Mouse (Mus musculus): ENCODE data around the gene P4htm. TPM values are rescaled to one million over a fixed set of nuclear protein-coding genes. Genes with fewer than 3 reads are reported as not detected.
A peak's percentile ranks its signal among the peaks of the same experiment; 100 is the strongest.

P4htm gene
- 29.7 and 33.2 TPM in 2 replicates for polyA plus RNA-seq (2014; fragmentation: Nextera tagmentation; extraction: Ambion mirVana)

DNA sequence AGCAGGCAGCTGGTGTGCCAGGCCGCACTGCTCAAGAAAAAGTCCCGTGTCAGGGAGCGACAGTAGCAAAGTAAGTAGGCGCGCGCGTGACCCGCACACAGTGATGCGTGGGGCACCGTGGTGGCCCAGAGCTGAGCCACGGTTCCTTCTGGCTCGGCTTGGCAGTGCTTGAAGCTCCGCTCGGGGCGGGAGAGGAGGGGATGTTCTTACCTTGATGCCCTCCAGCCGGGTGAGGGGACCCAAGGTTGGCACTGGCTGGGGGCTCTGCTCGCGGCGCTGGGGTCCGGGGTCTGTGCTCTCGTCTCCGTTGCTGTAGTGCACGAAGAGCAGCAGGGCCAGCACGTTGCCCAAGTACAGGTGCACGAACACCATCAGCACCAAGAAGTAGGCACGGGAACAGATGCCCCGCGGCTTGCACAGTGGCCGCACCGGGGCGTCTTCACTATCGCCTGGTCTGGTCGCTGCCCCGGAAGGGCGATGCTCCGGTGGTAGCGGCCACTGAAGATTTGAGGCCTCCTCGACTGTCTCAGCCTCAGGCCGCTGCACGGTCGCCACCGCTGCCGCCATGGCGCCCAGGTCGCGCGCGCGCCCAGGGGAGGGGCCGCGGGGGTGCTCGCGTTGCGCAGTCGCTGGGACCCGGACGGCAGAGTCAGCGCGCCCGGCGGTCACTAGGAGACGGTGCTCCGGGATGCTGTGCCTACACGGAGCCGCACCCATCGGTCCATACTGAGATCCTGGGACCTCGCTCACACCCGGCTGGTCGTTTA lies at the start of gene P4htm:
Gene P4htm, minus strand, starts transcription at position 670 of the 767 bp plus-strand sequence.
- ATAC-seq (ENCODE audit: low FRiP score) = peak; percentile 75
- Histone ChIP-seq H3K4me2 (replicated peaks) (peak within 1 kb of the TSS; percentile 94), H3K27ac (peak within 1 kb of the TSS; percentile 83), H3K36me3 (replicated peaks; ENCODE audit: control insufficient read depth, insufficient read depth) (0 out of 2 replicates have a peak, but pooled peaks cover 4% of the 10 kb centered on the region), H3K9ac (peak within 1 kb of the TSS; percentile 79), H3K4me1 (replicated peaks; ENCODE audit: control insufficient read depth, insufficient read depth, low read length) (peaks cover 14% of the 10 kb centered on the region; the same call in 1 of the 2 replicates), H3K4me3 (replicated peaks; ENCODE audit: low read length) (peak within 1 kb of the TSS; percentile 81), H3K27me3 (ENCODE audit: control insufficient read depth, insufficient read depth, low read length) (no peaks in the 10 kb centered on the region), H3K9me3 (ENCODE audit: control insufficient read depth, low read length) (no peaks in the 10 kb centered on the region)
- DNase-seq (ENCODE audit: low spot score) = peak; percentile 71
- WGBS = 1% methylated on average over 67 of the region's 69 CpGs

DNA sequence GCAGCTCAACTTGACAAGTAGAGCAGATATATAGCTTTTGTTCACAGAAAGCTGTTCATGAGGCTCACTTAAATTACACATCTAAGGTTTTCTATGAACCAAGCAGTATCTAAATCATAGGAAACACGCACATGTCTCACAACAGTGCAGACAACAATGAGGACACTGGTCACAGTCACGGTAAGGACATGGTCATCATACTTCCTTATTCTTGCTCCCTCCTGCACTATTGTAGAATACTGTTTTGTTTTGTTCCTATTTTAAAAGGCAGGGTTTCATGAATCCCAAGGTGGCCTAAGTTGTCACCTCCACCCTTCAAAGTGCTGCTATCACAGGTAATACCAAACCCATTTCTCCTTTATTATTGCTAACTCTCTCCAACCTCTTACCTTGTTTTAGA lies 42.4 kb upstream of the P4htm start:
- Histone ChIP-seq H3K4me2 (replicated peaks) (no peak overlapping the region), H3K4me3 (replicated peaks; ENCODE audit: low read length) (no peak overlapping the region), H3K27me3 (ENCODE audit: control insufficient read depth, insufficient read depth, low read length) (no peaks in the 10 kb centered on the region), H3K9ac (no peak overlapping the region), H3K27ac (no peak overlapping the region), H3K4me1 (replicated peaks; ENCODE audit: control insufficient read depth, insufficient read depth, low read length) (no peaks in the 10 kb centered on the region), H3K9me3 (ENCODE audit: control insufficient read depth, low read length) (no peaks in the 10 kb centered on the region), H3K36me3 (replicated peaks; ENCODE audit: control insufficient read depth, insufficient read depth) (peaks cover 36% of the 10 kb centered on the region)
- ATAC-seq (ENCODE audit: low FRiP score) (no peak), DNase-seq (ENCODE audit: low spot score) (no peak)
- 91% methylated on average over 2 of the region's 2 CpGs for WGBS

DNA sequence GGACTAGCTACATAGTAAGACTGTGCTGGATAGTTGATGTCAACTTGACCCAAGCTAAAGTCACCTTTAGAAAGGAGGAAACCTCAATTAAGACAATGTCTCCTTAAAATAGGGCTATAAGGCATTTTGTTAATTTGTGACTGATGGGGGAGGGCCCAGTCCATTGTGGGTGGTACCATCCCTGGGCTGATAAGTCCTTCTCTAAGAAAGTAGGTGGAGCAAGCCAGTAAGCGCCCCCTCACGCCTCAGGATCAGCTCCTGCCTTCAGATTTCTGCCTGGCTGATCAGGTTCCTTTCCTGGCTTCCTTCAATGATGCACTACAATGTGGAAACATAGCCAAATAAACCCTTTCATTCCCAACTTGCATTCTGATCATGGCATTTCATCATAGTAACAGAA lies 37.9 kb upstream of the P4htm start:
- DNase-seq (ENCODE audit: low spot score) (no peak), ATAC-seq (ENCODE audit: low FRiP score) (no peak)
- WGBS = 84% methylated on average over 2 of the region's 2 CpGs
- H3K27ac ChIP-seq = no peak overlapping the region
- H3K4me3 ChIP-seq (replicated peaks; ENCODE audit: low read length) = no peak overlapping the region
- no peak overlapping the region for H3K9ac ChIP-seq
- H3K9me3 ChIP-seq (ENCODE audit: control insufficient read depth, low read length) = no peaks in the 10 kb centered on the region
- no peaks in the 10 kb centered on the region for H3K4me1 ChIP-seq (replicated peaks; ENCODE audit: control insufficient read depth, insufficient read depth, low read length)
- H3K4me2 ChIP-seq (replicated peaks) = no peak overlapping the region
- peaks cover 15% of the 10 kb centered on the region for H3K36me3 ChIP-seq (replicated peaks; ENCODE audit: control insufficient read depth, insufficient read depth)
- H3K27me3 ChIP-seq (ENCODE audit: control insufficient read depth, insufficient read depth, low read length) = no peaks in the 10 kb centered on the region

DNA sequence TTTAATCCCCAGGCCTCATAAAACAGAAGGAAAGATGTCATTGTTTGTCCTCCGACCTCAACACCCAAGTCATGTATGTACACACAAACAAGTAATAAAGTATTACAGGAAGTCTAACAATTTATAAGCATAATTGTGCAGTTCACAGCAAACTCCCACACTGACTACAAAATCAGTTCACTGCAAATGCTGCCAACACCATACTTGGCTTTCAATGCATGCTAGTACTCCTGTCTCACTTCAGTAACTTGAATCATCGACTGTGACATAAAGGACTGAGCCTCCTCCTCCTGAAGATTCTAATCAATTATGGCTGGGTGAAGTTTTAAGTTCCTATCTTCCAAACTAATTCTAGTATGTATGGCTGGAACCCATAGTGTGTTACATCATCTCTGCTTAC lies 36.4 kb upstream of the P4htm start:
- ATAC-seq (ENCODE audit: low FRiP score) (no peak), DNase-seq (ENCODE audit: low spot score) (no peak)
- H3K4me2 ChIP-seq (replicated peaks) = no peak overlapping the region
- H3K27me3 ChIP-seq (ENCODE audit: control insufficient read depth, insufficient read depth, low read length) = no peaks in the 10 kb centered on the region
- no peak overlapping the region for H3K27ac ChIP-seq
- WGBS = 80% methylated on average over 2 of the region's 2 CpGs
- no peak overlapping the region for H3K4me3 ChIP-seq (replicated peaks; ENCODE audit: low read length)
- no peaks in the 10 kb centered on the region for H3K9me3 ChIP-seq (ENCODE audit: control insufficient read depth, low read length)
- no peaks in the 10 kb centered on the region for H3K4me1 ChIP-seq (replicated peaks; ENCODE audit: control insufficient read depth, insufficient read depth, low read length)
- peaks cover 13% of the 10 kb centered on the region for H3K36me3 ChIP-seq (replicated peaks; ENCODE audit: control insufficient read depth, insufficient read depth)
- H3K9ac ChIP-seq = no peak overlapping the region

DNA sequence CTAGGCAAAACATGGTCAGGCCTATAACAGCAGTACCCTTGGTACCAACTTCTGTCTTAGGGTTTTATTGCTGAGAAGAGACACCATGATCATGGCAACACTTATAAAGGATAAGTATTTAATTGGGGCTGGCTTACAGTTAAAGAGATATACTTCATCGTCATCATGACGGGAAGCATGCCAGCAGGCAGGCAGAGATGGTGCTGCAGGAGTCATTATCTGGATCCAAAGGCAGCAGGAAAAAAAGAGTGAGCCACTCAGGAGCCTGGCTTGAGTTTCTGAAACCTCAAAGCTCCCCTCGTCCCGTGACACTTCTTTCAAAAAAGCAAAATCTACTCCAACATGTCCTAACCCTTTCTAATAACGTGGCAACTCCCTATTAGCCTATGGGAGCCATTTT lies 34.9 kb upstream of the P4htm start:
- no peaks in the 10 kb centered on the region for H3K27me3 ChIP-seq (ENCODE audit: control insufficient read depth, insufficient read depth, low read length)
- H3K36me3 ChIP-seq (replicated peaks; ENCODE audit: control insufficient read depth, insufficient read depth) = peaks cover 19% of the 10 kb centered on the region; the same call in 1 of the 2 replicates
- no peak overlapping the region for H3K9ac ChIP-seq
- H3K27ac ChIP-seq = no peak overlapping the region
- no peak overlapping the region for H3K4me2 ChIP-seq (replicated peaks)
- H3K4me3 ChIP-seq (replicated peaks; ENCODE audit: low read length) = no peak overlapping the region
- no peaks in the 10 kb centered on the region for H3K9me3 ChIP-seq (ENCODE audit: control insufficient read depth, low read length)
- DNase-seq (ENCODE audit: low spot score) (no peak), ATAC-seq (ENCODE audit: low FRiP score) (no peak)
- H3K4me1 ChIP-seq (replicated peaks; ENCODE audit: control insufficient read depth, insufficient read depth, low read length) = no peaks in the 10 kb centered on the region
- WGBS = 89% methylated on average over 5 of the region's 5 CpGs

DNA sequence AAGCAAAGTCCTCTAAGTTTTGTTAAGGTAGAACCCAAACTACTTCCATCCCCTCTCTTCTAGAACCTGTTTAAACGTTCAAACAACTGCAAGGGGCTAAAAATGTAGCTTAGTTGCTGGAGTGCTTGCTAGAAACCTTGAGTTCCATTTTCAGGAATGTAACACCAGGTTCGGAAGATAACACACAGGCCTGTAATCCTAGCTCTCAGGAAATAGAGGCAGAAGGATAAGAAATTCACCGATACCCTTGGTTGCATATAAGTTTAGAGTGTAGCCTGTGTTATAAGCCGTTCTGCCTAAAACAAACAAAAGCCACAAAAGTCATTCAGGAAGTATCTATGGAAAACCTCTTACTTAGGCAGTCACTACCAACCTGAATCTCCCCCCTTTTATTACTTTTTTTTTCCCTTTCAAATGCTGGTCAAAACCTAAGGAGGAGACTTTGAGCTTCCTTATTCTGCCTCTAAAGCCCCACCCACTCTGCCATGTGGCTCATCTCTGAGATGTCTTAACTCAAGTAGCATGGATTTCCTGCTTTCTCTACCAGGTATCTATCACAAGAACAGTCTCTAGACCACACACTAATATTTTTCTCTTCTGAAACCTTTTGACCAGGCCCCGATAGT lies 34.3 kb upstream of the P4htm start:
- no peak overlapping the region for H3K27ac ChIP-seq
- ATAC-seq (ENCODE audit: low FRiP score) (no peak), DNase-seq (ENCODE audit: low spot score) (no peak)
- 92% methylated on average over 5 of the region's 5 CpGs for WGBS
- no peak overlapping the region for H3K4me2 ChIP-seq (replicated peaks)
- no peaks in the 10 kb centered on the region for H3K4me1 ChIP-seq (replicated peaks; ENCODE audit: control insufficient read depth, insufficient read depth, low read length)
- H3K9ac ChIP-seq = no peak overlapping the region
- H3K9me3 ChIP-seq (ENCODE audit: control insufficient read depth, low read length) = no peaks in the 10 kb centered on the region
- 0 out of 2 replicates have a peak, but pooled peaks cover 19% of the 10 kb centered on the region for H3K36me3 ChIP-seq (replicated peaks; ENCODE audit: control insufficient read depth, insufficient read depth)
- H3K27me3 ChIP-seq (ENCODE audit: control insufficient read depth, insufficient read depth, low read length) = no peaks in the 10 kb centered on the region
- no peak overlapping the region for H3K4me3 ChIP-seq (replicated peaks; ENCODE audit: low read length)

DNA sequence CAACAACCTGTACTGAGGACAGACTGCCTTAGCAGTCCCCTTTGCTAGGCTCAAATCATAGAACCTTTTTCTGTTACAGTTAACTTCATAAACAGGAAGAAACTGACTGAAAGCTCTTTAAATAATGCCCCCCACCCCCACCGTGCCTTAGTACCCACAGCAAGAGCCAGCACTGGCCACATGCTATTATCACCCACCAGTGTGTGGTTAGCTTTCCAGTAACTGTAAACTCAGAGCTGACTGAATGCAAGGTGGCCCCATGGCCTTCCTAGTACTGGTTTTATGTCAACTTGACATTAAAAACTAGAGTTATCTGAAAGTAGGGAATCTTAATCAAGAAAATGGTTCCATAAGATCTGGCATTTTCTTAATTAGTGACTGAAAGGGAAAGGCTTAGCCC lies 33.2 kb upstream of the P4htm start:
- Histone ChIP-seq H3K9ac (no peak overlapping the region), H3K36me3 (replicated peaks; ENCODE audit: control insufficient read depth, insufficient read depth) (0 out of 2 replicates have a peak, but pooled peaks cover 23% of the 10 kb centered on the region), H3K9me3 (ENCODE audit: control insufficient read depth, low read length) (no peaks in the 10 kb centered on the region), H3K4me2 (replicated peaks) (no peak overlapping the region), H3K27me3 (ENCODE audit: control insufficient read depth, insufficient read depth, low read length) (no peaks in the 10 kb centered on the region), H3K27ac (no peak overlapping the region), H3K4me1 (replicated peaks; ENCODE audit: control insufficient read depth, insufficient read depth, low read length) (no peaks in the 10 kb centered on the region), H3K4me3 (replicated peaks; ENCODE audit: low read length) (no peak overlapping the region)
- 77% methylated on average over 1 of the region's 1 CpGs for WGBS
- ATAC-seq (ENCODE audit: low FRiP score) (no peak), DNase-seq (ENCODE audit: low spot score) (no peak)

DNA sequence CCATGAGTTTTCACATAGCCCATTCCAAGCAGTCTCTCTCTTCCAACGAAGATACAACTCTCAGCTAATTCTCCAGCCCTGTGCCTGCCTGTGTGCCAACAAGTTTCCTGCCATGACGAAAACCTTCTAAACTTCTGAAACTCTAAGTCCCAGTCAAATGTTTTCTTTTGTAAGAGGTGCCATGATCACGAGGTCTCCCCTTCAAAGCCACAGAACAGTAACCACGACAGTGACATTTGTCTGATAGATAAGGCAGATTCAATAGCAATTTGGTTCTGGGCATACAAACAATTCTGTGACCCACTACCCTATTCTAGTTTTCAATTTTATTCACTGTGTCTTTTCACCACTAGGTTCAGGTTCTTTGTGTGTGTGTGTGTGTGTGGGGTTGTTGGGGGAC lies 30.7 kb upstream of the P4htm start:
- no peaks in the 10 kb centered on the region for H3K27me3 ChIP-seq (ENCODE audit: control insufficient read depth, insufficient read depth, low read length)
- H3K4me2 ChIP-seq (replicated peaks) = no peak overlapping the region
- ATAC-seq (ENCODE audit: low FRiP score) = no peak
- H3K36me3 ChIP-seq (replicated peaks; ENCODE audit: control insufficient read depth, insufficient read depth) = peaks cover 27% of the 10 kb centered on the region; the same call in 1 of the 2 replicates
- WGBS = 89% methylated on average over 4 of the region's 4 CpGs
- DNase-seq (ENCODE audit: low spot score) = no peak
- no peaks in the 10 kb centered on the region for H3K4me1 ChIP-seq (replicated peaks; ENCODE audit: control insufficient read depth, insufficient read depth, low read length)
- no peaks in the 10 kb centered on the region for H3K9me3 ChIP-seq (ENCODE audit: control insufficient read depth, low read length)
- H3K27ac ChIP-seq = no peak overlapping the region
- no peak overlapping the region for H3K4me3 ChIP-seq (replicated peaks; ENCODE audit: low read length)
- no peak overlapping the region for H3K9ac ChIP-seq

DNA sequence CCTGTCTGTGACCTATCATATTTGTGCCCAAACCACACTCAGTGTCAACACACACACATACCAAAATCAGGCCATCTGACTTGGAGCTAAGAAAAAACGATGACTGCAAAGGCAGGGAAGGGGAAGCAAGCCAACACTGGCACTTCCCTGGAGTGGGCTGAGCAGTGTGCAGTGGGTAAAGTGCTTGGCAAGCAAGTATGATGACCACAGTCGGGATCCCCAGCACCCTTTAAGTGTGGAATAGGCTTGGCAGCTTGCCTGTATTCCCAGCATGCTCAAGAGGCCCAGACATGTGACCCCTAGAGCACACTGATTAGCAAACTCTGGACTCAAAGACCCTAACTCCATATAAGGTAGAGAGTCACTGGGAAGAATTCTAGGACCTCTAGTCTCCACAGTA lies 29.0 kb upstream of the P4htm start:
- no peaks in the 10 kb centered on the region for H3K9me3 ChIP-seq (ENCODE audit: control insufficient read depth, low read length)
- H3K4me1 ChIP-seq (replicated peaks; ENCODE audit: control insufficient read depth, insufficient read depth, low read length) = no peaks in the 10 kb centered on the region
- H3K27ac ChIP-seq = no peak overlapping the region
- no peaks in the 10 kb centered on the region for H3K27me3 ChIP-seq (ENCODE audit: control insufficient read depth, insufficient read depth, low read length)
- DNase-seq (ENCODE audit: low spot score) (no peak), ATAC-seq (ENCODE audit: low FRiP score) (no peak)
- 77% methylated on average over 2 of the region's 2 CpGs for WGBS
- no peak overlapping the region for H3K4me2 ChIP-seq (replicated peaks)
- H3K36me3 ChIP-seq (replicated peaks; ENCODE audit: control insufficient read depth, insufficient read depth) = peaks cover 23% of the 10 kb centered on the region; the same call in 1 of the 2 replicates
- H3K9ac ChIP-seq = no peak overlapping the region
- no peak overlapping the region for H3K4me3 ChIP-seq (replicated peaks; ENCODE audit: low read length)

Measured in hindbrain, embryonic 14.5 days (tissue).